ENCODE assay signal across 8 mouse cellular contexts in the genomic region with DNA sequence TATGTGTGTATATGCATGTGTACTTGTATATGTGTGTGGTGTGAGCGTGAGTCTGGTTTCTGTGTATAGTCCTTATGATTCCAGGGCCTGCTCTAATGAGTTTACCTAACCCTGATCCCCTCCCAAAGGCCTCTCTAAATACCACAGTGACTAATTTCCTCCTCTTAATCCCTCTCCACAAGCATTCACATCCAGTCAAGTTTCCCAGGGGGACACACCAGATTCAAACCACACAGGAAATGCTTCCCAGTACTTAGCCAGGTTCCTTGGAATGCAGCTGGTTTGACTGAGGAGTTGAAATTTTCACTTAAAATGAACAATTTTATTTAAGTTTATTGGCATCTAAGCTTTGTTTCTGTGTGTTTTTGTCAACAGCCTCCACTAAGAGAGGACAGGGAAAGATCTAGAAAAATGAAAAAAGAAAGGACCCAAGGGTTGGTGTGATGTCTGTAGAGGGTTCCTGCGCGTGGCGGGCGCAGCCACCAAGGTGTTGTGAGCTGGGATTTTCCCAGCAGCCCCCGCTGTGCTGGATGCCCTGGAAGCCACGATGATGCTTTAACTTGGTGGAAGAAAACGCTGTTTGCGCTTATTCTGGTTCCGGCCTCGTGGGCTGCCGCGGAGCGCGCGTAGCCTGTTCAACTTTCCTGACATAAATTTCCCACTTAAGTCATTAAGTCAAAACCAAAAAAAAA. TPM values are rescaled to one million over a fixed set of nuclear protein-coding genes. Genes with fewer than 3 reads are reported as not detected.
DNase-seq lines count a peak whose midpoint lies in the region; ATAC-seq and TF ChIP-seq lines count a peak whose summit lies in the region.

No protein-coding gene starts in this region.

- WGBS in cerebellum, adult 2 months = 9% methylated on average over 16 of the region's 16 CpGs
- 9% methylated on average over 16 of the region's 16 CpGs for WGBS in thymus, adult 2 months

- peak overlapping the region; percentile 60 for H3K4me3 ChIP-seq in cerebellum, adult 2 months (replicated peaks; ENCODE audit: insufficient read depth, low read depth, low read length)
- peak overlapping the region; percentile 31 for H3K4me3 ChIP-seq in thymus, adult 2 months (ENCODE audit: control insufficient read depth, insufficient read depth, low read length)

- no peak overlapping the region for H3K27ac ChIP-seq in cerebellum, adult 2 months (ENCODE audit: insufficient read depth, low read length)
- H3K27ac ChIP-seq in thymus, adult 2 months (ENCODE audit: control insufficient read depth, insufficient read depth, low read length) = no peak overlapping the region

- ATAC-seq in inflammation-experienced regulatory T-cells, adult 6 months = peak; percentile 41

- no peak for TF ChIP-seq POLR2A in cerebellum, adult 2 months (IDR thresholded peaks at IDR 0.05; ENCODE audit: borderline replicate concordance, insufficient read depth, low read length)
- no peak for TF ChIP-seq POLR2A in thymus, adult 2 months (IDR thresholded peaks at IDR 0.05; ENCODE audit: control insufficient read depth, extremely low read depth, insufficient read depth, low read length, poor library complexity)

- no peak for DNase-seq in cerebellum, adult 2 months
- DNase-seq in cerebellum, postnatal 4 days (ENCODE audit: low spot score in 2 of 2) = no peak
- DNase-seq in thymus, adult 2 months = no peak
- no peak for DNase-seq in thymus, adult 18-20 months
- peak; percentile 55 for DNase-seq in naive thymus-derived CD4-positive, alpha-beta T cell, adult 2 months (ENCODE audit: low read depth)
- no peak for DNase-seq in embryo, embryonic 9.5 days (ENCODE audit: extremely low spot score)
- DNase-seq in layer of hippocampus, postnatal 10 days (ENCODE audit: low spot score in 2 of 2) = no peak

- TF ChIP-seq CTCF in cerebellum, adult 2 months (IDR thresholded peaks at IDR 0.05; ENCODE audit: borderline replicate concordance, insufficient read depth, low read depth, low read length) = no peak
- TF ChIP-seq CTCF in thymus, adult 2 months (IDR thresholded peaks at IDR 0.05; ENCODE audit: borderline replicate concordance, control insufficient read depth, extremely low read depth, insufficient read depth, low read length, poor library complexity) = no peak

- H3K4me1 ChIP-seq in cerebellum, adult 2 months (ENCODE audit: control insufficient read depth, insufficient read depth, low read length) = peaks cover 15% of the 10 kb centered on the region
- peaks cover 65% of the 10 kb centered on the region for H3K4me1 ChIP-seq in thymus, adult 2 months (replicated peaks; ENCODE audit: control insufficient read depth, insufficient read depth, low read length)

- peaks cover 12% of the 10 kb centered on the region for H3K36me3 ChIP-seq in thymus, adult 2 months (ENCODE audit: control insufficient read depth, insufficient read depth, low read length)

- H3K27me3 ChIP-seq in cerebellum, adult 2 months (ENCODE audit: control insufficient read depth, insufficient read depth, low read length) = no peaks in the 10 kb centered on the region
- no peaks in the 10 kb centered on the region for H3K27me3 ChIP-seq in thymus, adult 2 months (ENCODE audit: control insufficient read depth, insufficient read depth, low read length)

RNA-seq across cellular contexts. Expression of a gene that starts 22.5 kb away (rescaled TPM):
- 0.39 and 0.63 TPM in 2 replicates for polyA plus RNA-seq in cerebellum, adult 2 months (2012; rRNA removed)
- 177 and 188 TPM in 2 replicates for polyA plus RNA-seq in thymus, adult 2 months (2012; rRNA removed)
- polyA plus RNA-seq in inflammation-experienced regulatory T-cells, adult 6 months (2017; shearing (Covaris generic)) = 10 to 100 TPM; 68.7 to 92.3 (median 73.8) TPM
- total RNA-seq in layer of hippocampus, postnatal 10 days (2021) = 1 to 10 TPM in 1 of 2 experiments, under 1 TPM in 1; 0.60 to 1.1 TPM

RNA-seq across cellular contexts. Expression of a gene that starts 28.9 kb away (rescaled TPM):
- polyA plus RNA-seq in cerebellum, adult 2 months (2012; rRNA removed) = 8.6 and 9.3 TPM in 2 replicates
- polyA plus RNA-seq in thymus, adult 2 months (2012; rRNA removed) = 141 and 189 TPM in 2 replicates
- polyA plus RNA-seq in inflammation-experienced regulatory T-cells, adult 6 months (2017; shearing (Covaris generic)) = 10 to 100 TPM; 37.9 to 62.8 (median 54.6) TPM
- 1 to 10 TPM; 4.0 to 8.3 TPM for total RNA-seq in layer of hippocampus, postnatal 10 days (2021)

Comparison
In these comparisons a context has a peak if more than half of its experiments do, and no peak if none do; other contexts are left out.
1. RNA of a gene that starts 22.5 kb away (polyA plus RNA-seq): 177 to 188 TPM in thymus, adult 2 months and 68.7 to 92.3 TPM in inflammation-experienced regulatory T-cells, adult 6 months; 0.39 to 0.63 TPM in cerebellum, adult 2 months; every median in the first group is over 10 times any median in the second.